Mouse (Mus musculus): ENCODE results near the gene Shh. TPM values are rescaled to one million over a fixed set of nuclear protein-coding genes. Genes with fewer than 3 reads are reported as not detected.

The Shh gene
- polyA plus RNA-seq, 1 experiment from 2014 or later = 0.50 TPM

DNA sequence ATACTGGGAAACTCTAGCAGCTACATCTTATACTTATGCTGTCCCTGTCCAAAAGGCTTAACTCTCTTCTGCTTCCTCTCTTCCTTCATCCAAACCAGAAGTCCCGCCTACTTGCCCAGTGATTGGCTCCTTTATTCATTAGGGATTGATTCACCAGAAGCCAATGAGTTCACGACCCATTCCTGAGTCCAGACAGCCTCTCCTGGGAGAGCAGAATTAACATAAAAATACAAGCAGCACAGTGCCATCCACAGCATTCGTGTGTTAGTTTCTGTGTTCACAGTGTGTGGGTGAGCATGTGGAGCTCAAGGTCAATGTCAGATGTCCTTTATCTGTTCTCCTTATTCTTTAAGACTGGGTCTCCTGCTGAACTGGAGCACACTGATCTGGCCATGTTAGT lies 13.5 kb downstream of the Shh start:
- Histone ChIP-seq H3K27me3 (ENCODE audit: control insufficient read depth, insufficient read depth, low read length) (peaks cover 33% of the 10 kb centered on the region), H3K9ac (ENCODE audit: low read depth, low read length) (no peak overlapping the region), H3K36me3 (ENCODE audit: control insufficient read depth, insufficient read depth, low read length) (no peaks in the 10 kb centered on the region), H3K4me1 (ENCODE audit: control insufficient read depth, insufficient read depth, low read length) (no peaks in the 10 kb centered on the region; the same call in 1 of the 2 replicates), H3K27ac (ENCODE audit: low read depth, low read length) (no peak overlapping the region), H3K9me3 (ENCODE audit: control insufficient read depth, low read length) (no peaks in the 10 kb centered on the region), H3K4me2 (replicated peaks; ENCODE audit: low read depth, low read length) (no peak overlapping the region), H3K4me3 (ENCODE audit: low read length) (no peak overlapping the region)
- WGBS = 34% methylated on average over 3 of the region's 3 CpGs
- ATAC-seq (ENCODE audit: low FRiP score, low TSS enrichment) = no peak

DNA sequence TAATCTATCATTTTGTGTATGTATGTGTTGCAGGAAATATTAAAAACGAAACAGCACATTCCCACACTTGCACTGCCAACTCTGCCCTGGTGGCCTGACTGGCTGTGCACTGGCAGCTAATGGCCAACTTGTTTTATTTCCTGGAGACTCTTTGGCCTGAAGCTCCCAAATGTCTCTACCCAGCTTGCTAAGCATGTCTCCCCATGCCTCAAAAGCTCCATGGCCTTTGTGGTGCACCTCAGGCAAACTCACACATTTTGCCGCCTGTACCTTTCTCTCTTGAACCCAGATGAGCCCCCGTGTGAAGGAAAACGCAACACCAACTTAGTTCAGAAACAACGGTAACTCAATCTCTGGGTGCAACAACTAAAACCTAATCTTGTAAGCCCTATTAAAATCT lies 14.0 kb downstream of the Shh start:
- no peak overlapping the region for H3K27ac ChIP-seq (ENCODE audit: low read depth, low read length)
- WGBS = 84% methylated on average over 5 of the region's 5 CpGs
- no peak overlapping the region for H3K4me2 ChIP-seq (replicated peaks; ENCODE audit: low read depth, low read length)
- no peaks in the 10 kb centered on the region; the same call in 1 of the 2 replicates for H3K4me1 ChIP-seq (ENCODE audit: control insufficient read depth, insufficient read depth, low read length)
- H3K36me3 ChIP-seq (ENCODE audit: control insufficient read depth, insufficient read depth, low read length) = no peaks in the 10 kb centered on the region
- no peak overlapping the region for H3K9ac ChIP-seq (ENCODE audit: low read depth, low read length)
- no peak overlapping the region for H3K4me3 ChIP-seq (ENCODE audit: low read length)
- H3K27me3 ChIP-seq (ENCODE audit: control insufficient read depth, insufficient read depth, low read length) = peaks cover 29% of the 10 kb centered on the region
- no peak for ATAC-seq (ENCODE audit: low FRiP score, low TSS enrichment)
- H3K9me3 ChIP-seq (ENCODE audit: control insufficient read depth, low read length) = no peaks in the 10 kb centered on the region

DNA sequence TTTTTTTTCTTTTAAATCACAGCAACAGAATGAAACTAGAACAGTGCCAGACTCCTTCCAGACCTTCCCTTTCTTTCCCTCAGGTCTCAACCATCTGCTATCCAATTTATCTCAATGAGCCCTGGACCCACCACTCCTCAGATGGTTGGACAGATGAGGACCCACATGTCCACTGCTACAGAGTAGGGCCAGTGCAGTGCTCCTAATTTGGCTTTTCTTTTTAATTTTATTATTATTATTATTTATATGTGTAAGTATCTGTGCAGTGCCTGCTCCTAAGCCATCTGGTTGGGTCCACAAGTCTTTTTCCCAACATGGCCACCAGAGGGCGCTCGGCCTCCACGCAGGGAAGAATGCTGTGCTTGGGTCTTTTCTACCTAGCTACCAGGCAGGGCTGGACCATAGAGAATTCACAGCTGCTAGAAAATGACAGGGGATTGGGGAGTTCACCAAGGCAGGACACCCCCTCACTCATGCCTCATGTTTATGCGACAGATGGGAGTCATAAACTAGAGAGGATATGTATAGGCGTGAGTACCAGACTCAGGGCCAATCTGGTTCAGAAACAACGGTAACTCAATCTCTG lies 15.9 kb downstream of the Shh start:
- Histone ChIP-seq H3K36me3 (ENCODE audit: control insufficient read depth, insufficient read depth, low read length) (no peaks in the 10 kb centered on the region), H3K9ac (ENCODE audit: low read depth, low read length) (no peak overlapping the region), H3K4me2 (replicated peaks; ENCODE audit: low read depth, low read length) (no peak overlapping the region), H3K4me3 (ENCODE audit: low read length) (no peak overlapping the region), H3K27ac (ENCODE audit: low read depth, low read length) (no peak overlapping the region), H3K27me3 (ENCODE audit: control insufficient read depth, insufficient read depth, low read length) (peaks cover 12% of the 10 kb centered on the region), H3K4me1 (ENCODE audit: control insufficient read depth, insufficient read depth, low read length) (no peaks in the 10 kb centered on the region), H3K9me3 (ENCODE audit: control insufficient read depth, low read length) (no peaks in the 10 kb centered on the region)
- 31% methylated on average over 6 of the region's 6 CpGs for WGBS
- ATAC-seq (ENCODE audit: low FRiP score, low TSS enrichment) = peak; percentile 83

DNA sequence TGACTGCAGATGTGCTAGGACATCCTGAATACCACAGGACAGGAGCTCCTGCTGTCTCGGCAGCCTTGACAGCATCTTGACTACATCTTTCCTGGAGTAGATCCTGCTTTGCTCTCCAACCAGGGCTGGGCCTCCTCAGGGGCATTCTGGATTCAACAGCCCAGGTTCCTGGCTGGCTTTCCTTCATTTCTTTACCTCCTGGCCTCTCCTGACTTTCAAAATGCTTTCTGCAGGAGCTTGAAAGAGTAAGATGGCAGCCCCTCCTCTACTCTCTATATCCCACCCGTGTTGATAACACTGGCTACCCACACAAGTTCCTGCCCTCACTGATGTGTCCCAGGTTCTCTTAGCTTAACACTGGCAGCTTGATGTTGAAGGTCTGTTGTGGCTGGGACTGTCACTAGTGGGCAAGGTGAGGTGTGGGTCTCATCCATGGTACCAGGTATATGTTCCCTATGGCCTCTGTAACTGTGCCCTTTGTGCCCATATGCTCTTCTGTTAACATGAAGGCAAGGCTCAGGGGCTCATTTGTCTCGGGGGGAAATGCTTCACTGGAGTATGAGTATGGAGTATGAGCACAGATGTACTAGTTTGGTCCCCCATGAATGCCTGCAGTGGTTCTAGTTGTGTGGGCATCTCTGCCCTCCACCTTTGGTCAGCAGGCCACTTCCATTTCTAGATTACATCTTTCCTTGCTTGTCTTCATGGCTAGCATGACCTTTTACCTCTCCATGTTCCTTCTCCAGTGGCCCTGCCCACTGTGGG lies 16.7 kb downstream of the Shh start:
- no peak overlapping the region for H3K27ac ChIP-seq (ENCODE audit: low read depth, low read length)

DNA sequence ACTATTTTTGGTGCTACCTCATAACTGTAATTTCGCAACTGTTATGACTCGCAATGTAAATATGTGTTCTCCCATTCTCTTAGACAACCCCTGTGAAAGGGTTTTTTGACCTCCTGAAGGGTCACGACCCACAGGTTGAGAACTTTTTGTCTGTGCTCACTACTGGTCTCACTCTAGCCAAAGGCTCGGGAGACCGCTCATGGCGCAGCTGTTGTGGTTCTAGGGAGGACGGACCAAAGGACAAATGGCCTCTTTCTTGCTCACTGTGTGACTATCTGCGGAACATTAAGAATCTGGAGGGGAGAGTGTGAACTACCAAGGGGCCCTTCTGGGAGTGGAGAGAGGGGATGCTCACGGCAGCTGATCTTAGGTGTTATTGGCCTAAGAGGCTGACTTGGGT lies 41.1 kb downstream of the Shh start:
- no peaks in the 10 kb centered on the region for H3K4me1 ChIP-seq (ENCODE audit: control insufficient read depth, insufficient read depth, low read length)
- no peaks in the 10 kb centered on the region for H3K9me3 ChIP-seq (ENCODE audit: control insufficient read depth, low read length)
- H3K9ac ChIP-seq (ENCODE audit: low read depth, low read length) = no peak overlapping the region
- H3K27me3 ChIP-seq (ENCODE audit: control insufficient read depth, insufficient read depth, low read length) = no peaks in the 10 kb centered on the region
- H3K36me3 ChIP-seq (ENCODE audit: control insufficient read depth, insufficient read depth, low read length) = no peaks in the 10 kb centered on the region
- H3K27ac ChIP-seq (ENCODE audit: low read depth, low read length) = no peak overlapping the region
- ATAC-seq (ENCODE audit: low FRiP score, low TSS enrichment) = no peak
- 92% methylated on average over 9 of the region's 9 CpGs for WGBS
- no peak overlapping the region for H3K4me2 ChIP-seq (replicated peaks; ENCODE audit: low read depth, low read length)
- no peak overlapping the region for H3K4me3 ChIP-seq (ENCODE audit: low read length)

More for the DNA sequence above, 16.7 kb downstream of the Shh start:
- WGBS = 68% methylated on average over 3 of the region's 3 CpGs
- Histone ChIP-seq H3K9me3 (ENCODE audit: control insufficient read depth, low read length) (no peaks in the 10 kb centered on the region), H3K4me1 (ENCODE audit: control insufficient read depth, insufficient read depth, low read length) (no peaks in the 10 kb centered on the region), H3K27me3 (ENCODE audit: control insufficient read depth, insufficient read depth, low read length) (peaks cover 4% of the 10 kb centered on the region), H3K4me2 (replicated peaks; ENCODE audit: low read depth, low read length) (no peak overlapping the region), H3K36me3 (ENCODE audit: control insufficient read depth, insufficient read depth, low read length) (no peaks in the 10 kb centered on the region), H3K9ac (ENCODE audit: low read depth, low read length) (no peak overlapping the region), H3K4me3 (ENCODE audit: low read length) (no peak overlapping the region)
- ATAC-seq (ENCODE audit: low FRiP score, low TSS enrichment) = no peak

DNA sequence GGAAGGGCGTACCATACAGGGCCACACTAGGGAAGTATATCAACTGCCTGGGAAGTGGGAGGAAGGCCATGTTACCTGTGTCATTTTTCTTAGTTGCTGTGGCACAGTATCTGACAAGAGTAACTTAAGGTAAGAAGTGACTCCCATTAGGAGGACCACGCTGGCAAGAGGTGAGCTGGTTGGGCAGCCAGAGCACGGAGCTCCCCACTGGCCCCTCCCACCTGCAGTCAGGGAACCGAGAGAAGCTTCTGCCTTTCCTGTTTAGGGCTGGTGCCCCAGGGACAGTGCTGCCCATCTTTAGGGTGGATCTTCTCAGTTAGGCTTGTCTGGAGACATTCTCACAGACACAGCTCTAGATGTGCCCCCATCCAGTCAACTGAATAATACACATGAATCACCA lies 43.3 kb downstream of the Shh start:
- peak; percentile 61; the same call in 1 of the 2 replicates for ATAC-seq (ENCODE audit: low FRiP score, low TSS enrichment)
- Histone ChIP-seq H3K36me3 (ENCODE audit: control insufficient read depth, insufficient read depth, low read length) (peaks cover 12% of the 10 kb centered on the region; the same call in 1 of the 2 replicates), H3K9me3 (ENCODE audit: control insufficient read depth, low read length) (no peaks in the 10 kb centered on the region), H3K4me1 (ENCODE audit: control insufficient read depth, insufficient read depth, low read length) (no peaks in the 10 kb centered on the region), H3K4me3 (ENCODE audit: low read length) (no peak overlapping the region), H3K9ac (ENCODE audit: low read depth, low read length) (no peak overlapping the region), H3K27me3 (ENCODE audit: control insufficient read depth, insufficient read depth, low read length) (no peaks in the 10 kb centered on the region), H3K4me2 (replicated peaks; ENCODE audit: low read depth, low read length) (no peak overlapping the region), H3K27ac (ENCODE audit: low read depth, low read length) (no peak overlapping the region)
- WGBS = 56% methylated on average over 4 of the region's 4 CpGs

DNA sequence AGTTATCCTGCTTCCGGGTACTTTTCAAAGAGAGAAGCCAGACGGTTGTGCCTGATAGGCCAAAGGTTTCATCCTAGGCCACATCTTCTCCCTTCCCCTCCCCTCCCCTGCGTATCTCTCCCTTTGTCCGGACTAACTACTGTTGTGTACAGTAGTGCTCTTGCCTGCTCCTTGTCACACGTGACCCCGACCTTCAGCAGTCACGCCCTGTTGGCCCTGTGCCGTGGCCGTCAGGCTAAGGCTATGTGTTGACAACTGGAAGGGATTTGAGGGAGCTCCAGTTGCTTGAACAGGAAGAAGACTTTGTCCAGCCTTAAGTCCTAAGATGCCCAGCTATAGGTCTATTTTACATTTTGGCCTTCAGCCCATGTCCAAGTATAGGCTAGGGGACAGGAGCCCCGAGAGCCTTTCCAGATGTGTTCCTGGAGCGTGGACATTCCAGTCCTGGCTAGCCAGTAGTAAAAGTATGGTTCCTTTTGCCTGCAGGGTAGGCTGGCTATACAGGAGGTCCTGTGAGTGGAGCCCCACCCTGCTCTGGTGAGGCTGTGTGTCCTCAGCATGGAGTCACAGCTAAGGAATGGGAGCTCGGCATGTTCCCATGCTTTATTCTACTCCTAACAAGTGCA lies 47.3 kb downstream of the Shh start:
- no peaks in the 10 kb centered on the region for H3K9me3 ChIP-seq (ENCODE audit: control insufficient read depth, low read length)
- H3K27ac ChIP-seq (ENCODE audit: low read depth, low read length) = no peak overlapping the region
- H3K4me3 ChIP-seq (ENCODE audit: low read length) = no peak overlapping the region
- no peaks in the 10 kb centered on the region for H3K27me3 ChIP-seq (ENCODE audit: control insufficient read depth, insufficient read depth, low read length)
- WGBS = 81% methylated on average over 12 of the region's 12 CpGs
- H3K4me1 ChIP-seq (ENCODE audit: control insufficient read depth, insufficient read depth, low read length) = no peaks in the 10 kb centered on the region
- no peak overlapping the region for H3K4me2 ChIP-seq (replicated peaks; ENCODE audit: low read depth, low read length)
- no peak overlapping the region for H3K9ac ChIP-seq (ENCODE audit: low read depth, low read length)
- peaks cover 41% of the 10 kb centered on the region for H3K36me3 ChIP-seq (ENCODE audit: control insufficient read depth, insufficient read depth, low read length)
- ATAC-seq (ENCODE audit: low FRiP score, low TSS enrichment) = no peak

DNA sequence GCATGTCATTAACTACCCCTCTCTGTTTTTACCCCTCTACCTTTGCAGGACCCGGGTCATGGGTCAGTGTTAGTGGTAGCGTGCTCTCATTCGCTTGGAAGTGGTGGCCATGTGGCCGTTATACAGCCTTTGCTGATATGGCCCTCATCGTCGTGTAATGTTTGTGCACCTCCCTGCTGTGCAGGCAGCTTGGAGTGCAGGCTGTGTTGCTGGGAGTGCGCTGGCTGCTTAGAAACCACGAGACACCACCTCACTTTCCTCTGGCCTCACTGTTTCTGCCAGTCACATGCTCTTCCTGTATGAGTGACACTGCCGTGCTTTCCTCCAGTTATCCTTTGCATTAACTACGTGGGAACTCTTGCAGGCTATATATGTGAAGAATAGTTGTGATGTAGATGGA lies 48.3 kb downstream of the Shh start:
- H3K36me3 ChIP-seq (ENCODE audit: control insufficient read depth, insufficient read depth, low read length) = peaks cover 51% of the 10 kb centered on the region
- no peak overlapping the region for H3K4me2 ChIP-seq (replicated peaks; ENCODE audit: low read depth, low read length)
- no peak overlapping the region for H3K9ac ChIP-seq (ENCODE audit: low read depth, low read length)
- no peak overlapping the region for H3K27ac ChIP-seq (ENCODE audit: low read depth, low read length)
- no peak overlapping the region for H3K4me3 ChIP-seq (ENCODE audit: low read length)
- ATAC-seq (ENCODE audit: low FRiP score, low TSS enrichment) = no peak
- no peaks in the 10 kb centered on the region for H3K27me3 ChIP-seq (ENCODE audit: control insufficient read depth, insufficient read depth, low read length)
- no peaks in the 10 kb centered on the region for H3K9me3 ChIP-seq (ENCODE audit: control insufficient read depth, low read length)
- WGBS = 89% methylated on average over 10 of the region's 10 CpGs
- no peaks in the 10 kb centered on the region for H3K4me1 ChIP-seq (ENCODE audit: control insufficient read depth, insufficient read depth, low read length)

DNA sequence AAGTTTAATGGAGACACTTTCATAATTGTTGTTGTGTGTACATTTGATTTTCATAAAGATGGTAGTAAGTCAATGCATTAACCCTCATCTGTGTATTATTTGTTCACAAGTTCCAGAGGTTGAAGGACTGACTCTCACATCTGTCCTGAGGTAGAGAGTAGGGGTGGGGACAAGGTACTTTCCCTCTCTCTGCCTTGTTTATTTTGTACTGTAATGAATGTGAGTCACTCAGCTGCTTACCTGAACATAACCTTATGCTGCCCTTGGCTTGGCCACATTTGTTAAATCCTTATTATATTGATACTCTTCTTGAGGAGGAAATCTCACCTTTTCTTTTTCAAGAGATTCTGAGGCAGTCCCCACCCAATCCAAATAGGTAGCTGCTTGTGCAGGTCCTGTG lies 51.0 kb downstream of the Shh start:
- ATAC-seq (ENCODE audit: low FRiP score, low TSS enrichment) = no peak
- H3K36me3 ChIP-seq (ENCODE audit: control insufficient read depth, insufficient read depth, low read length) = peaks cover 76% of the 10 kb centered on the region
- no peaks in the 10 kb centered on the region for H3K4me1 ChIP-seq (ENCODE audit: control insufficient read depth, insufficient read depth, low read length)
- H3K9me3 ChIP-seq (ENCODE audit: control insufficient read depth, low read length) = no peaks in the 10 kb centered on the region
- H3K27ac ChIP-seq (ENCODE audit: low read depth, low read length) = no peak overlapping the region
- H3K4me2 ChIP-seq (replicated peaks; ENCODE audit: low read depth, low read length) = no peak overlapping the region
- no peaks in the 10 kb centered on the region for H3K27me3 ChIP-seq (ENCODE audit: control insufficient read depth, insufficient read depth, low read length)
- no peak overlapping the region for H3K4me3 ChIP-seq (ENCODE audit: low read length)
- H3K9ac ChIP-seq (ENCODE audit: low read depth, low read length) = no peak overlapping the region

Data from kidney, embryonic 14.5 days (tissue).